Mouse (Mus musculus) kidney, postnatal 36 days (tissue): ENCODE data around the gene Naxd.

Experiments used
- DNase-seq, 2 experiments: peaks; one replicate each; pipeline ENCODE4 v3.0.0; 2021 to 2022; ENCODE audit warnings: mixed read lengths in 2 of 2

Naxd gene

DNA sequence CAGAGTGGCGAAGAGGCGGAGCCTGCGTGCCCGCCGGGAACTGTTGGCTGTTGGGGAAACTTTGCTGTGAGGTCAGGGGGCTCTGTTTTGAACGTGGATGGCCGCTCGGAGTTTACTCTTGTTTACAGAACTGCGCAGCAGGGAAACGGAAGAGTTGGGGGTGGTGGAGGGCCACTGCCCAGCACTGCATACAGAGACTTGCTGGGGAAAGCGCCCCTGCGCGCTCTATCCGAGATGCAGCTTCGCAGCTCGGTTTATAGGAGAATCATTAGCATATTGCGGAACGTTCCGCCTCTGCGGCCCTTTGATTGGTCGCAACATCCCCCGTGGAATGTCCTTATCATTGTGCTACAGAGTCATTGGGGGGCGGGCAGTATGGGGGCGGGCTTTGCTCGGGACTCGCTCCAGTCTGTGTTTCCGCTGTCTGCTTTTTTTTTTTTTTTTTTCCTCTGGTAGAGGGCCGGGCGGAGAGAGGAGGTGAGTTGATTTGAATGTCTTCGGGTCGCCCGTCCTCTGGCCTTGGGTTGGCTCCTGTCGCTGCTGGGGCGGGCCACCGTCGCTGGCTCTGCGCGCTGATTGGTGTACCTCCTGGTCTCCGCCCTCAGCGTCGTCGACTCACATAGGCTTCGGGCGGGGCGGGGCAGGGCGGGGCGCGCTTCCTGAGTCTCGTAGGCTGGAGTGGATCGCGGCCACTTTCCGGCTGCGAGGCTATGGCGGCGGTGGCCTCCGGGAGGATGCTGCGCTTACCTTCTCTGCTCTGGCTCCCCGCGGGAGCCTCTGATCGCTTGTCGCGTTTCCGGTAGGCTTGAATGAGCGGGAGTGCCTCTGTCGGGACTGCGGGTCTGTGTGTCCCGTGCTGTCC is 60.7 kb downstream of the Naxd start:
- DNase-seq: peak; percentile 98 to 99

DNA sequence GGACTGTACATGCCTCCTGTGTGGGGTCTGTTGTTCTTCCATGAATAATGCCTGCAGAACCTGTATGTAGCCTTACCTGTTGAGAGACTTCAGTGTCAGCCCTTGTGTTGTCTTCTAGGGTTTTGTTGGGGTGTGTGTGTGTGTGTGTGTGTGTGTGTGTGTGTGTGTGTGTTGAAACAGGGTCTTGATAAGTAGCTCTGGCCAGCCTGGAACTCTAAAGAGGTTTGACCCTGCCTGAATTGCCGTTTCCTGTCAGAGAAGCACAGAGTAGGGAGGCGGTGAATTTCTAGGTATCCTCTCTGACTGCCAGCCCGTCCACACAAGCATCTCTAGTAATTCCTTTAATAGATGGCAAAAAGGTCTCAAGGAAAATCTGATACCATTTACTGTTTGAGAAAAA is 62.2 kb downstream of the Naxd start:
- no peak for DNase-seq

DNA sequence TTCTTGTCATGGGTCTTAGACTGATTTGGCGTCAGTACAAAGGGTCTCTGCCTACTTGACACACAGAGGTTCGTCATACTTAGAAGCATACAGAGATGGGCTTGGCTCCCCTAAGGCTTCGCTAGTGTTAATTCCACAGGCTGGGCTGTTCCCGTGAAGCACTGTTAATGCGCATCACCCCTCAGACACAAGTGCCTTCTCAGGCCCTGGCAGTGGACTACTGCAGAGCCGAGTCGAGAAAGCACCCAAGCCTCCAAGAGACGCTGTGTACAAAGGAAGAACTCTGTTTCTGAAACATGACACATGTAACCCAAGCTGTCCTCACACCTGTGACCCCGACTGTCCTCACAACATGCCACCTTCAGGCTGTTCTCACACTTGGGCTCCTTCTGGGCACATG is 62.9 kb downstream of the Naxd start:
- DNase-seq: no peak

DNA sequence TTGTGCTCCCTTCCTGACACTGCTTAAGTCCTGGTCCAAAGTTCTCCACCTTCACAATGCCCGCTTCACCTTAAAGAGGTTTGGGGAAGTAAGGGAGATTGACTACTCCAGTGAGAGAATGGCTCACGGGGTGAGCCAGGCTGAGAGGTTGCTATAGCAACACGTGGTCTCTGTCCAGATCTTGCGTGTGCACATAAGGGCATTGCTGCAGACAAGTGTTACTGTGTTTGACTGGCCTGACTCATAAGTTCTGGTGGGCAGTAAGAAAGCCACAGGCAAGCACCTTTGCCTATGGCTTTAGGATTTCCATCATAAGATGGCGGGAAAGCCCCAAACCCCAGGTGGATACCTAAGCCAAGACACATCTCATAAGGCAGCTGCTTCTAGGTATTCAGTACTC is 66.9 kb downstream of the Naxd start:
- DNase-seq: no peak
